Mouse (Mus musculus): ENCODE data around the gene Wdr91. TPM values are rescaled to one million over a fixed set of nuclear protein-coding genes. Genes with fewer than 3 reads are reported as not detected.

The Wdr91 gene
- total RNA-seq, 1 experiment = 22.6 TPM

DNA sequence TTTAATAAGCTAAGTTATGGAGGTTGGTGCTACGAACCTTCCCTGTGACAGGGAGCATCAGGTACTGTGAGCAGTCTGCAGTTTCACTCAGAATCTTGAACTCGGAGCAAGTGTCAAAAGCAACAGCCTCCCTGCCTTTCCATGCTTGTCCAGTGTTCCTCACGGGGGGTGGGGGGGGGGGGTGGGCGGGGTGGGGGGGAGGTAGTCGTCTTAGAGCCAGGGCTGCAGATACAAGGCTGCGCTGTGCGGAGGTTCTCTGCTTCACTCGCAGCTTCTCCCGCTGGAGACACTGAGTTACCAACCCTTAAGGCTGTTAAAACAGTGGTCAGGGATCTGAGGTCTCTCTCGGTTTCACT is 42.7 kb downstream of the Wdr91 start:
- H3K9ac ChIP-seq (ENCODE audit: insufficient read depth, low read depth, low read length, poor library complexity, severe bottlenecking) = no peak overlapping the region
- H3K4me1 ChIP-seq (ENCODE audit: control insufficient read depth in 2 of 2, insufficient read depth in 2 of 2, low read length in 2 of 2, poor library complexity in 1 of 2) = peaks cover 2 to 26% of the 10 kb centered on the region in 2 experiments; a peak in 3 of 4 replicates
- no peak for DNase-seq (ENCODE audit: low read depth, low spot score)
- TF ChIP-seq ZNF384 (IDR thresholded peaks at IDR 0.05; ENCODE audit: low read depth, low read length) (no peak), ZC3H11A (IDR thresholded peaks at IDR 0.05; ENCODE audit: borderline replicate concordance, low read depth, low read length) (no peak), CHD2 (IDR thresholded peaks at IDR 0.05; ENCODE audit: low read depth, low read length) (no peak), HCFC1 (IDR thresholded peaks at IDR 0.05; ENCODE audit: borderline replicate concordance, insufficient read depth, low read length) (no peak), MAFK (IDR thresholded peaks at IDR 0.05; ENCODE audit: insufficient read depth, low read depth, low read length) (no peak)
- no peaks in the 10 kb centered on the region for H3K9me3 ChIP-seq (ENCODE audit: control insufficient read depth, insufficient read depth, low read depth, low read length)
- H3K27ac ChIP-seq (ENCODE audit: insufficient read depth, low read depth, low read length, poor library complexity, severe bottlenecking) = no peak overlapping the region
- no peak overlapping the region for H3K4me3 ChIP-seq (ENCODE audit: insufficient read depth in 1 of 2, low read depth in 1 of 2, low read length in 2 of 2, poor library complexity in 1 of 2, severe bottlenecking in 1 of 2)
- in situ Hi-C loops (cut with MboI; ENCODE audit: low sequenced_read_pairs in 2 of 2, unreplicated experiment in 2 of 2) = no loop called here
- H3K36me3 ChIP-seq (ENCODE audit: control insufficient read depth, insufficient read depth, low read length, poor library complexity, severe bottlenecking) = no peaks in the 10 kb centered on the region

DNA sequence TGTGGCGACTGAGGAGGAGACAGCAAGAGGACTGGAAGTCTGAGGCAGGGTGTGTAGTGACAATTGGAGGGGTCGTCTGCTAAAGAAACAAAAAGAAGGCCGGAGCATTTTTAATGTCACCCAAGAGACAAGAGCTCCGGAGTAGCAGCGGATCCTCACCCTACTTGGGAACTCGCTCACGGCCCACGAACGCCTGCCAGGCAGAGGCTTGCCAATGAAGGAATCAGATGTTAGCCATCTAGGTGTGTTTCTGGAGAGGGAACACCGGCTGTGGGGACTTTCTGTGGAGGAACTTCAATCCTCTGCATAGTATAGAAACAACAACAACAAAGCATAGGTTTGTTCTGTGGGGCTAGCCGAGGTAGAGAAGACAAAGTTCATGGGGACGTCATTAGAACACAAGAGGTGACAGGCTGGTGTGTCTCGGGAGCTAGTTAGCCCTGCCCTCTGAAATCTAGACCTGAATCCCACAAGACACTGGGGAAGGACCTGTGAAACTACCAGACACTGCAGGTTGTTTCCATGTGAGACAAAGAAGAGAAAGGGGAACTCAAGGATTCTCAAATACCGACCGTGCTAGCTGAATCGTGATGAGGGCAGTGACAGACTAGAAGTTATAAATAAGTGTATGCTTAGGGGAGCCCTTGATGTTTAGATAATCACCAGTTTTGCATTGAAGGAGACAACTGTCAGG is 43.2 kb downstream of the Wdr91 start:
- DNase-seq (ENCODE audit: low read depth, low spot score) = no peak
- in situ Hi-C loops (cut with MboI; ENCODE audit: low sequenced_read_pairs in 2 of 2, unreplicated experiment in 2 of 2) = no loop called here
- no peak for TF ChIP-seq ZNF384 (IDR thresholded peaks at IDR 0.05; ENCODE audit: low read depth, low read length)
- TF ChIP-seq MAFK (IDR thresholded peaks at IDR 0.05; ENCODE audit: insufficient read depth, low read depth, low read length) = no peak
- no peak for TF ChIP-seq CHD2 (IDR thresholded peaks at IDR 0.05; ENCODE audit: low read depth, low read length)

DNA sequence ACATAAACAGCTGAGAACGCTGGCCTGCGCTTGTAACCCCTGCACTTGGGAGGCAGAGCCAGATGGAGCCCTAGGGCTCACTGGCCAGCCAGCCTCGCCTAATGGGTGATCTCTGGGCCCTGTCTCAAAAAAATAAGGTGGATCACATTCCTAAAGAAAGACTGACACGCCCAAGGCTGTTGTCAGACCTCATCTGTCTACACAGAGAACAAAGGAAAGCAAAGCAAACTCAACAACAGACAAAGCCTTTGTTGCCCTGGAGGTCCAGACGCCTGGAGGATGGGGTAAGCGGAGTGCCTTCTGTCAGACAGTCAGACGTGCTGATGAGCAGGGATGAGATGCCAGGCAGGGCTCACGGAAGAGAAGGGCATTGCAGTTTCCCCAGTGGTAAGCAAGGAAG is 43.9 kb downstream of the Wdr91 start:
- peaks cover 2 to 26% of the 10 kb centered on the region in 2 experiments; a peak in 3 of 4 replicates for H3K4me1 ChIP-seq (ENCODE audit: control insufficient read depth in 2 of 2, insufficient read depth in 2 of 2, low read length in 2 of 2, poor library complexity in 1 of 2)
- H3K9me3 ChIP-seq (ENCODE audit: control insufficient read depth, insufficient read depth, low read depth, low read length) = no peaks in the 10 kb centered on the region
- no peak for TF ChIP-seq ZC3H11A (IDR thresholded peaks at IDR 0.05; ENCODE audit: borderline replicate concordance, low read depth, low read length)
- peak; percentile 88 for TF ChIP-seq ZNF384 (IDR thresholded peaks at IDR 0.05; ENCODE audit: low read depth, low read length)
- in situ Hi-C loops (cut with MboI; ENCODE audit: low sequenced_read_pairs in 2 of 2, unreplicated experiment in 2 of 2) = no loop called here
- no peak overlapping the region for H3K9ac ChIP-seq (ENCODE audit: insufficient read depth, low read depth, low read length, poor library complexity, severe bottlenecking)
- H3K27ac ChIP-seq (ENCODE audit: insufficient read depth, low read depth, low read length, poor library complexity, severe bottlenecking) = no peak overlapping the region
- peak; percentile 57 for DNase-seq (ENCODE audit: low read depth, low spot score)
- H3K4me3 ChIP-seq (ENCODE audit: insufficient read depth in 1 of 2, low read depth in 1 of 2, low read length in 2 of 2, poor library complexity in 1 of 2, severe bottlenecking in 1 of 2) = no peak overlapping the region
- H3K36me3 ChIP-seq (ENCODE audit: control insufficient read depth, insufficient read depth, low read length, poor library complexity, severe bottlenecking) = no peaks in the 10 kb centered on the region

More for the DNA sequence above, 43.2 kb downstream of the Wdr91 start:
- no peak overlapping the region for H3K9ac ChIP-seq (ENCODE audit: insufficient read depth, low read depth, low read length, poor library complexity, severe bottlenecking)
- peaks cover 2 to 26% of the 10 kb centered on the region in 2 experiments; a peak in 3 of 4 replicates for H3K4me1 ChIP-seq (ENCODE audit: control insufficient read depth in 2 of 2, insufficient read depth in 2 of 2, low read length in 2 of 2, poor library complexity in 1 of 2)
- no peaks in the 10 kb centered on the region for H3K9me3 ChIP-seq (ENCODE audit: control insufficient read depth, insufficient read depth, low read depth, low read length)
- no peak overlapping the region for H3K4me3 ChIP-seq (ENCODE audit: insufficient read depth in 1 of 2, low read depth in 1 of 2, low read length in 2 of 2, poor library complexity in 1 of 2, severe bottlenecking in 1 of 2)
- H3K27ac ChIP-seq (ENCODE audit: insufficient read depth, low read depth, low read length, poor library complexity, severe bottlenecking) = no peak overlapping the region
- H3K36me3 ChIP-seq (ENCODE audit: control insufficient read depth, insufficient read depth, low read length, poor library complexity, severe bottlenecking) = no peaks in the 10 kb centered on the region

DNA sequence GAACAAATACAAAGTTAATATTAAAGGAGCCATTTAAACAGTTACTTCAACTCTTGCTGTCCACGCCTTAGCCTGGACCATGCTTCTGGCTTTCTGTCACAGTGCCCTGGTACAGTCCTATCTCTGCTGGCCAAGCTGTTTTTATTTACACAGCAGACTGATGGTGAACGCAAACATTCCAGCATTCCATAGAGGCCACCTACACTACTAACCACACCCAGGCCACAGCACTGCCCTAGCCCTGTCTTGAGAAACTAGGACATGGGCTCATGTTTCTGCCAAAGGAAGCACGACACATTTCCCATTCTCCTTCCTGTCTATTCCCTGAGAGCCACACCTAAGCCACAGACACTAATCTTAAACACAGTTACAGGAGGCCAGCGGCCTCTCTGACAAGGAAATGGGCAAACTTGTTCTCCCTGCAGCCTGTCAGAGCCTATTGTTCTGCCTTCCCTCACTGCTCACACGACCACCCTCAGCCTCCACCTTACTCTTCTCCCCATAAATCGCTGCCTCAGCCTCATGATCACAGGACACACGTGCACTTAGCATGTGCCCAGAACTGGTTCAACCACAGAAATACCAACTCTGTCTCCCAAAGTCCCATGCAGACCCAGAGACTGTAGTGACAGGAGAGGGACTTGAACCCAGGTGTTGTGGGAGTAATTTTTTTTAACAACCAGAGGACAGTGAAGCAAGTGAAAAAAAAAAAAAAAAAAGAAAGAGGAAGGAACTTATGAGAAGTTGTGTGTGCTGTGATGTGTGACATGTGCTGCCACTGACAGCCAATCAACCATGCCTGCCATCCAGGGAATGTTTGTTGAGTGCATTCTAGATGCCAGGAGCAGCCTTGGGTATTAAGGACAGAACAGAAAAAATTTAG is 44.7 kb downstream of the Wdr91 start:
- Histone ChIP-seq H3K9me3 (ENCODE audit: control insufficient read depth, insufficient read depth, low read depth, low read length) (no peaks in the 10 kb centered on the region), H3K36me3 (ENCODE audit: control insufficient read depth, insufficient read depth, low read length, poor library complexity, severe bottlenecking) (no peaks in the 10 kb centered on the region), H3K4me1 (ENCODE audit: control insufficient read depth in 2 of 2, insufficient read depth in 2 of 2, low read length in 2 of 2, poor library complexity in 1 of 2) (peaks cover 2 to 26% of the 10 kb centered on the region in 2 experiments; a peak in 3 of 4 replicates), H3K4me3 (ENCODE audit: insufficient read depth in 1 of 2, low read depth in 1 of 2, low read length in 2 of 2, poor library complexity in 1 of 2, severe bottlenecking in 1 of 2) (no peak overlapping the region), H3K9ac (ENCODE audit: insufficient read depth, low read depth, low read length, poor library complexity, severe bottlenecking) (no peak overlapping the region), H3K27ac (ENCODE audit: insufficient read depth, low read depth, low read length, poor library complexity, severe bottlenecking) (no peak overlapping the region)
- DNase-seq (ENCODE audit: low read depth, low spot score) = no peak
- TF ChIP-seq MAFK (IDR thresholded peaks at IDR 0.05; ENCODE audit: insufficient read depth, low read depth, low read length) (no peak), ZC3H11A (IDR thresholded peaks at IDR 0.05; ENCODE audit: borderline replicate concordance, low read depth, low read length) (no peak), ZNF384 (IDR thresholded peaks at IDR 0.05; ENCODE audit: low read depth, low read length) (no peak), HCFC1 (IDR thresholded peaks at IDR 0.05; ENCODE audit: borderline replicate concordance, insufficient read depth, low read length) (no peak), CHD2 (IDR thresholded peaks at IDR 0.05; ENCODE audit: low read depth, low read length) (no peak)
- in situ Hi-C loops (cut with MboI; ENCODE audit: low sequenced_read_pairs in 2 of 2, unreplicated experiment in 2 of 2) = no loop called here
